Mouse (Mus musculus) heart, embryonic 11.5 days (tissue): Measurements from ENCODE around the gene Gorasp1. TPM values are rescaled to one million over a fixed set of nuclear protein-coding genes. Genes with fewer than 3 reads are reported as not detected.

Experiments used
- ATAC-seq: fragments of 200-750 bp; cut with Nextera tagmentation; replicated peaks from 2 replicates; pipeline ENCODE4 v1.8.0; 2017; ENCODE audit warnings: moderate library complexity; ENCODE audit not compliant: insufficient number of reproducible peaks, low FRiP score, low TSS enrichment
- H3K27ac ChIP-seq: fragments of 300-500 bp; sonication (generic); 2 replicates; pipeline ENCODE4 v1.5.1; 2014; ENCODE audit warnings: mild to moderate bottlenecking, low read depth, low read length
- H3K27me3 ChIP-seq: fragments of 300-500 bp; sonication (generic); 2 replicates; pipeline ENCODE4 v1.6.1; 2014; ENCODE audit warnings: mild to moderate bottlenecking, low read length, mixed read lengths; ENCODE audit not compliant: control insufficient read depth, insufficient read depth
- H3K36me3 ChIP-seq: fragments of 300-500 bp; sonication (generic); 2 replicates; pipeline ENCODE4 v1.6.1; 2014; ENCODE audit warnings: mild to moderate bottlenecking, low read length, moderate library complexity, mixed read lengths; ENCODE audit not compliant: control insufficient read depth, insufficient read depth
- H3K4me1 ChIP-seq: fragments of 300-500 bp; sonication (generic); 2 replicates; pipeline ENCODE4 v1.6.1; 2014; ENCODE audit warnings: low read length; ENCODE audit not compliant: control insufficient read depth, insufficient read depth
- H3K4me2 ChIP-seq: fragments of 300-500 bp; sonication (generic); 2 replicates; pipeline ENCODE4 v1.6.1; 2014; ENCODE audit warnings: mild to moderate bottlenecking, moderate library complexity
- H3K4me3 ChIP-seq: fragments of 300-500 bp; sonication (generic); 2 replicates; pipeline ENCODE4 v1.5.1; 2014; ENCODE audit warnings: low read depth, low read length
- H3K9ac ChIP-seq: fragments of 300-500 bp; sonication (generic); 2 replicates; pipeline ENCODE4 v1.6.1; 2014; ENCODE audit warnings: mild to moderate bottlenecking, low read depth, low read length, moderate library complexity
- H3K9me3 ChIP-seq: fragments of 300-500 bp; sonication (generic); replicated peaks from 2 replicates; pipeline ENCODE4 v1.6.1; 2016; ENCODE audit warnings: low read length; ENCODE audit not compliant: control insufficient read depth
- WGBS: fragments of 180-500 bp; shearing (Covaris S2); extraction: QIAGEN DNeasy Blood & Tissue Kit; methylation state at CpG from one replicate; pipeline ENCODE4 v1.1.7; 2014; ENCODE audit not compliant: insufficient replicate concordance; 5-methylcytosine and 5-hydroxymethylcytosine counted together
- polyA plus RNA-seq: library from polyadenylated mRNA; unstranded; fragments of >200 nt; fragmentation: Nextera tagmentation; extraction: Ambion mirVana; gene quantifications from 2 replicates; pipeline ENCODE4 v1.2.1, GENCODE M21; 2014

Gene Gorasp1
- polyA plus RNA-seq, 1 experiment from 2014 or later: 18.0 TPM

- H3K27ac ChIP-seq: peak overlapping the region; percentile 98
- peak overlapping the region; percentile 75 for H3K4me3 ChIP-seq
- H3K27me3 ChIP-seq: no peaks in the 10 kb centered on the region
- peaks cover 74% of the 10 kb centered on the region for H3K4me1 ChIP-seq
- peak overlapping the region; percentile 95 for H3K4me2 ChIP-seq
- peak; percentile 27; the same call in 1 of the 2 replicates for ATAC-seq
- H3K9me3 ChIP-seq: no peaks in the 10 kb centered on the region
- peak overlapping the region; percentile 66 for H3K9ac ChIP-seq
- WGBS: 0% methylated on average over 16 of the region's 16 CpGs
- no peaks in the 10 kb centered on the region for H3K36me3 ChIP-seq
Measured at GRCm38 (mm10) chr9:119981183-119982179, 44.1 kb upstream of the Gorasp1 start.

DNA sequence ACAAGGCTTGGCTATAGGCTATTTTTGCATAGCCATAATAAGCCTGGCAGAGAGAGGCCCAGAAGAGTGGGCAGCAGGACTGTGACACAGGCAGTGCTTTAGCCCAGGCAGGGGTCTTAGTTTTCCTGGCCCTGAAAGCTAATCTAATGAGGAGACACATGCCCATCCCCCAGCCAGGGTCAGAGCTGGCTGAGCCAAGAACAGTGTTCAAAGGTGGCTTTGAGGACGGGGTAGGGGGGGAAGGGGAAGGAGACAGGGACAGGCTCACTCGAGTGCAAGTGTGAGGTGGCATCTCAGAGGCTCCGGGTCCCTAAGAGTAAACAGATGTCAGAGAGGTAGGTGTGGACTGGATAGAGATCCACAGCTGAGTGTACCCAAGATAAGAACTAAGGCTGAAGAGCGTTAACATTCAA is 43.4 kb upstream of the Gorasp1 start:
- Histone ChIP-seq H3K27ac (peak overlapping the region; percentile 98), H3K9me3 (no peaks in the 10 kb centered on the region), H3K4me3 (peak overlapping the region; percentile 75), H3K4me2 (peak overlapping the region; percentile 95), H3K27me3 (no peaks in the 10 kb centered on the region), H3K36me3 (no peaks in the 10 kb centered on the region), H3K9ac (peak overlapping the region; percentile 66), H3K4me1 (peaks cover 76% of the 10 kb centered on the region)
- WGBS: 3% methylated on average over 4 of the region's 4 CpGs
- ATAC-seq: 0 out of 2 replicates have a peak, but pooled peaks have one; percentile 0

- 47% methylated on average over 2 of the region's 2 CpGs for WGBS
- Histone ChIP-seq H3K4me3 (no peak overlapping the region), H3K27me3 (no peaks in the 10 kb centered on the region), H3K36me3 (peaks cover 5% of the 10 kb centered on the region; the same call in 1 of the 2 replicates), H3K4me2 (no peak overlapping the region), H3K9ac (no peak overlapping the region), H3K27ac (no peak overlapping the region), H3K4me1 (peaks cover 74% of the 10 kb centered on the region), H3K9me3 (no peaks in the 10 kb centered on the region)
- ATAC-seq: no peak
Measured at GRCm38 (mm10) chr9:119979749-119980148, 42.4 kb upstream of the Gorasp1 start.

- 78% methylated on average over 6 of the region's 6 CpGs for WGBS
- no peak overlapping the region for H3K9ac ChIP-seq
- no peak for ATAC-seq
- H3K4me2 ChIP-seq: no peak overlapping the region
- H3K4me1 ChIP-seq: peaks cover 66% of the 10 kb centered on the region
- no peak overlapping the region for H3K4me3 ChIP-seq
- no peaks in the 10 kb centered on the region for H3K9me3 ChIP-seq
- H3K27me3 ChIP-seq: no peaks in the 10 kb centered on the region
- peaks cover 7% of the 10 kb centered on the region for H3K36me3 ChIP-seq
- no peak overlapping the region for H3K27ac ChIP-seq
Measured at GRCm38 (mm10) chr9:119978811-119979441, 41.6 kb upstream of the Gorasp1 start.

- Histone ChIP-seq H3K4me1 (peaks cover 66% of the 10 kb centered on the region), H3K9ac (no peak overlapping the region), H3K27ac (peak overlapping the region; percentile 48), H3K27me3 (no peaks in the 10 kb centered on the region), H3K36me3 (peaks cover 14% of the 10 kb centered on the region), H3K9me3 (no peaks in the 10 kb centered on the region), H3K4me3 (no peak overlapping the region), H3K4me2 (peak overlapping the region; percentile 20)
- WGBS: 46% methylated on average over 9 of the region's 9 CpGs
- ATAC-seq: no peak
Measured at GRCm38 (mm10) chr9:119978151-119978810, 40.9 kb upstream of the Gorasp1 start.

DNA sequence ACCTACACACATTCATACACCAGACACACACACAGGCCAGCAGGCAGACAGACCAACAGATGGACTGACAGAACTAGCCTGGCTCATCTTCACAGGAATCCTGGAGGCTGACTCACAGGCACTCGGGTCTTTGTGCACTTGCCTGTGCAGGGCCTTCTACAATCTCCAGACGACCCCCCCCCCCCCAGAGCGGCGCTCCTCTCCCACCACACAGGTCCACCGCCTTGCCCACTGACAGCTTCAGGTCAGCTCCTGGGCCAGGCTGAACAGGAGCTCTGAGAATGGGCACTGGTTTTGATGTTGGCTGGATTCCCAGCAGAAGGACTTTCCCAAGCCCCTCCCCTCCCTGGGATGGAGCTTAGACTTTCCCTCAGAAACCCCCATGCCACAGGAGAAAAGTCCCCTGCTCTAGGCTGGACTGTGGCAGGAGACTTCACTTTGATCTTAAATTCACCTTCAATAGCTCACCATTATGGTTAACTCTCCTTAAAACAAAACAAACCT is 40.2 kb upstream of the Gorasp1 start:
- no peak overlapping the region for H3K4me3 ChIP-seq
- peak overlapping the region; percentile 48 for H3K27ac ChIP-seq
- H3K4me2 ChIP-seq: peak overlapping the region; percentile 20
- ATAC-seq: no peak
- H3K27me3 ChIP-seq: no peaks in the 10 kb centered on the region
- peaks cover 18% of the 10 kb centered on the region for H3K36me3 ChIP-seq
- H3K9ac ChIP-seq: peak overlapping the region; percentile 40; the same call in 1 of the 2 replicates
- peaks cover 62% of the 10 kb centered on the region for H3K4me1 ChIP-seq
- no peaks in the 10 kb centered on the region for H3K9me3 ChIP-seq
- 22% methylated on average over 5 of the region's 5 CpGs for WGBS

GRCm38 (mm10) chr9:119976704-119977556 is 39.6 kb upstream of the Gorasp1 start:
- Histone ChIP-seq H3K27ac (peak overlapping the region; percentile 48; the same call in 1 of the 2 replicates), H3K9ac (peak overlapping the region; percentile 40; the same call in 1 of the 2 replicates), H3K9me3 (no peaks in the 10 kb centered on the region), H3K27me3 (no peaks in the 10 kb centered on the region), H3K36me3 (peaks cover 25% of the 10 kb centered on the region), H3K4me2 (peak overlapping the region; percentile 20), H3K4me3 (no peak overlapping the region), H3K4me1 (peaks cover 55% of the 10 kb centered on the region)
- no peak for ATAC-seq
- WGBS: 20% methylated on average over 17 of the region's 17 CpGs
